Mouse (Mus musculus): ENCODE measurements at regions not wholly inside any gene's neighbourhood (a gene's known extent, or its start where the extent isn't known, plus 50 kb on each side); places are given as distances from the start of the nearest gene placed in this dataset.

- TF ChIP-seq CTCF (IDR thresholded peaks at IDR 0.05) (no peak), EP300 (IDR thresholded peaks at IDR 0.05) (no peak)
Observed at GRCm38 (mm10) chr16:29054423-29054822, 125.0 kb upstream of the Mb21d2 start.
